Mouse (Mus musculus): Measurements from ENCODE around the gene Zcchc17. TPM values are rescaled to one million over a fixed set of nuclear protein-coding genes. Genes with fewer than 3 reads are reported as not detected.

The Zcchc17 gene
- polyA plus RNA-seq, 1 experiment from 2014 or later = 79.6 TPM

DNA sequence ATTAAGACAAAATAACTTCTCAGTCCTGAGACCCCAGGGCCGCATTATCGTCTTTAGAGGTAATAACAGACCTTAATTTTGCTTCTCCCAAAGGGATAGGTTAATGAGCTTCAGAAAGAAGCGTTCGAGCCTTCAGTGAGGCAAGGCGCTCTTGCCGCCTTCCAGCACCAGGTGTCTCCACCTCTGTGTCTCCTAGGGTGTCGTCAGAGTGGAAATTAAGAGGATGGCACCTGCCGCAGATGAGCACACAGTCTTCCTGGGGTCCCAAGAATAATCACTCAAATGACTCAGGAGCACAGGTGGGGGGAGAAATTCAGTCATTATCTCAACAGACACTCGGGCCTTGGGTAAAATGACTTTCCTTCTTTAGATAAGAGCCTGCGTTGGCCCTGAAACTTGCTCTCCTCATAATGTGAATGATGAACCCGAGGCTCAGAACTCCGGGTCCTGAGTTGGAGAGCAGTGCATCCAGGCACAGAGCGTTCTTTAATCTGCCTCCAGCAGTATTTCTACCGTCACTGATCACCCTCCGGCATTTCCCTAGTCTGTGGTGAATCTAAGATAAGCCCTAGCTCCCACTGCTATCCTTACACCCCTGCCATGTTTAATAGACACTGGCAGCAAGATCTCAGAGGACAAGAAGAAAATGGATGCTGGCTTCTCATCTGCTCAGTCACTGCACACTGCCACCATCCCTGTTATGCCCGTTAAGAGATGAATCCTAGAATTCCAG is 8.9 kb downstream of the Zcchc17 start:
- Histone ChIP-seq H3K27ac (no peak overlapping the region), H3K27me3 (no peaks in the 10 kb centered on the region), H3K9me3 (no peaks in the 10 kb centered on the region), H3K4me3 (no peak overlapping the region), H3K4me1 (no peaks in the 10 kb centered on the region), H3K4me2 (replicated peaks) (no peak overlapping the region), H3K36me3 (peaks cover 61% of the 10 kb centered on the region), H3K9ac (no peak overlapping the region)
- 89% methylated on average over 16 of the region's 16 CpGs for WGBS
- ATAC-seq (ENCODE audit: insufficient number of reproducible peaks, insufficient read depth, low FRiP score, low TSS enrichment) = no peak

DNA sequence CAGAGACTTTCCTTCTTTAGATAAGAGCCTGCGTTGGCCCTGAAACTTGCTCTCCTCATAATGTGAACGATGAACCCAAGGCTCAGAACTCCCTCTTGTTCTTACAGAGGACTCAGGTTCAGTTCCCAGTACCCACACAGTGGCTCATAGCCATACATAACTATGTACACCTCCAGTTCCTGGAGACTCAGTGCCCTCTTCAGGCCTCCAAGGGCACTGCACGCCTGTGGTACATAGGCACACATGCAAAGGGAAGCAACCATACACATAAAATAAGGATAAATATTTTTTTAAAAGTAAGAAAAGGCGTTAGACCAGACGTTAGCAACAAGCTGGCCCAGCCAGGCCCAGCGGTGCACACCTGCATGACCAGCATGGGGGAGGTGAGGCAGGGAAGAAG is 10.1 kb downstream of the Zcchc17 start:
- no peak overlapping the region for H3K4me2 ChIP-seq (replicated peaks)
- no peaks in the 10 kb centered on the region for H3K4me1 ChIP-seq
- H3K27ac ChIP-seq = no peak overlapping the region
- ATAC-seq (ENCODE audit: insufficient number of reproducible peaks, insufficient read depth, low FRiP score, low TSS enrichment) = no peak
- no peak overlapping the region for H3K9ac ChIP-seq
- no peaks in the 10 kb centered on the region for H3K9me3 ChIP-seq
- H3K4me3 ChIP-seq = no peak overlapping the region
- H3K27me3 ChIP-seq = no peaks in the 10 kb centered on the region
- peaks cover 57% of the 10 kb centered on the region for H3K36me3 ChIP-seq
- WGBS = 96% methylated on average over 6 of the region's 6 CpGs

DNA sequence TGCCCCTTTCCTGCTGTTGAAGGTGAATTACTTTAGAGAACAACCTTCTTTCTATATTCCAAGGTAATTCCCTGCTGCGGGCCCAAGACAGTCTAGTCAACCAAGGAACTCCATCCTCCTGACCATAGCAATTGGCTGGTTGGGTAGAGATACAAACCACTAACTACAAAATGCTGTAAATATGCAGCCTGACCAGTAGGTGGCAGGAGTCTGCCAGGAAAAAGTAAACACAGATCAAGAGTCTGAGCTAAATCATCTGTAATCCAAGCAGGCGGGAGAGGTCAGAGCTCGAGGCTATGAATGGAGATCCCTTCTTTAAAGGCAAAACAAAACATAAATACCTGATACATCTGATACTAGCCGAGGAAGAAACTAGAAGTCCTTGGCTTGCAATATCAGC is 18.1 kb downstream of the Zcchc17 start:
- Histone ChIP-seq H3K9ac (no peak overlapping the region), H3K27me3 (no peaks in the 10 kb centered on the region), H3K9me3 (no peaks in the 10 kb centered on the region), H3K4me1 (no peaks in the 10 kb centered on the region), H3K4me3 (no peak overlapping the region), H3K4me2 (replicated peaks) (no peak overlapping the region), H3K27ac (no peak overlapping the region), H3K36me3 (peaks cover 26% of the 10 kb centered on the region)
- WGBS = 23% methylated on average over 4 of the region's 4 CpGs
- ATAC-seq (ENCODE audit: insufficient number of reproducible peaks, insufficient read depth, low FRiP score, low TSS enrichment) = no peak

DNA sequence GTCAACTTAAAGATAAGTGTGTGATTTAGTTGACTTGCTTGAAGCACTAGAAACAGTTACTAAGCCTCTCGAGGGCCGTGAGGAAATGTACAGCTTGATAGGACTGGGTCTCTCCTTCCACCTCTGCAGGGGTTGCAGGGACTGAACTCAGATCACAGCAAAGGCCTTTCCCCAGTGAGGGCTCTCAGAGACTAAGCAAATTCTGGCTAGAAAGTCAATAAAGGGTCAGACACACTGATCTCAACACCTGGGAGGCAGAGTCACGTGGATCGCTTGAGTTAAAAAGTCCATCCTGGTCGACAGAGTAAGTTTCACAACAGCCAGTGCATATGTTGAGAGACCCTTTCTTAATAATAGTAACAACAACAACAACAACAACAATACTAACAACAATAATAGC is 23.9 kb downstream of the Zcchc17 start:
- 86% methylated on average over 5 of the region's 5 CpGs for WGBS
- H3K36me3 ChIP-seq = peaks cover 34% of the 10 kb centered on the region
- no peak overlapping the region for H3K4me2 ChIP-seq (replicated peaks)
- ATAC-seq (ENCODE audit: insufficient number of reproducible peaks, insufficient read depth, low FRiP score, low TSS enrichment) = no peak
- no peak overlapping the region for H3K27ac ChIP-seq
- H3K9ac ChIP-seq = no peak overlapping the region
- no peaks in the 10 kb centered on the region for H3K4me1 ChIP-seq
- H3K27me3 ChIP-seq = no peaks in the 10 kb centered on the region
- no peak overlapping the region for H3K4me3 ChIP-seq
- H3K9me3 ChIP-seq = no peaks in the 10 kb centered on the region

DNA sequence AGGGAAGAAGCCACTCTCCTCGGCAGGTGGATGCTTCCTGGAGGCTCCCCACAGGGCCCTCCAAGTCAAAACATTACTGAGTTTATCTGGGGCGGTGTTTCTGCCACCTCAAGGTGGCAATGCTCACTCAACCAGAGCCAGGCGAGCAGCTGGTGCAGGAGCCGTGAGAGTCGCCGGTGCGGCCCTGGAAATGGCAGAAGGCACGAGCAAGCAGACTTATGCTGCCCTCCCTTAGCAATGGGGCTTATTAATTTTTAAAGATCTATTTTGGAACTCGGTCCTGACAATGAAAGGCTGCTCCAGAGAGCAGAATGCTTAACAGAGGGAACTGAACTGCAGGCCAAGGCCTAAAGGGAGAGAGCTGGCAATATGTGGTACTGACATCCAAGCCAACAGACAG is 32.4 kb downstream of the Zcchc17 start:
- peaks cover 47% of the 10 kb centered on the region for H3K36me3 ChIP-seq
- no peak overlapping the region for H3K4me2 ChIP-seq (replicated peaks)
- 89% methylated on average over 9 of the region's 9 CpGs for WGBS
- H3K4me1 ChIP-seq = no peaks in the 10 kb centered on the region
- no peak overlapping the region for H3K27ac ChIP-seq
- H3K9ac ChIP-seq = no peak overlapping the region
- H3K4me3 ChIP-seq = no peak overlapping the region
- no peak for ATAC-seq (ENCODE audit: insufficient number of reproducible peaks, insufficient read depth, low FRiP score, low TSS enrichment)
- no peaks in the 10 kb centered on the region for H3K9me3 ChIP-seq
- no peaks in the 10 kb centered on the region for H3K27me3 ChIP-seq

DNA sequence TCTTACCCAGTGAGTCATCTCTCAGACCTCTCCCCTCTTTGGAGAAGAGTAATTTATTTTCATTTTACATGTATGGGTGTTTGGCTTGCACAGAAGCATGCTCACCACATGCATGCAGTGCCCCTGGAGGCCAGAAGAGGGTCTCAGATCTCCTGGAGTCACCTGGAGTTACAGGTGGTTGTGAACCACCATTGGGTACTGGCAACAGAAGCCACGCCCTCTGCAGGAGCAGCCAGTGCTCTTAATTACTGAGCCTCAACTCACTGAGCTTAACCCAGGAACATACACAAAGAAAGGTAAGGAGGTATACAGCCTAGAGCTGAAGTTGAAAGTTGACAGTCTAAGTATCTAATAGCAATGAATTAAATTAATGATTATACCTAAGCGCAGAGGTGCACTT is 34.3 kb downstream of the Zcchc17 start:
- Histone ChIP-seq H3K36me3 (peaks cover 58% of the 10 kb centered on the region), H3K9ac (no peak overlapping the region), H3K9me3 (no peaks in the 10 kb centered on the region), H3K27me3 (no peaks in the 10 kb centered on the region), H3K4me1 (no peaks in the 10 kb centered on the region), H3K4me3 (no peak overlapping the region), H3K27ac (no peak overlapping the region), H3K4me2 (replicated peaks) (no peak overlapping the region)
- 92% methylated on average over 2 of the region's 2 CpGs for WGBS
- ATAC-seq (ENCODE audit: insufficient number of reproducible peaks, insufficient read depth, low FRiP score, low TSS enrichment) = no peak

DNA sequence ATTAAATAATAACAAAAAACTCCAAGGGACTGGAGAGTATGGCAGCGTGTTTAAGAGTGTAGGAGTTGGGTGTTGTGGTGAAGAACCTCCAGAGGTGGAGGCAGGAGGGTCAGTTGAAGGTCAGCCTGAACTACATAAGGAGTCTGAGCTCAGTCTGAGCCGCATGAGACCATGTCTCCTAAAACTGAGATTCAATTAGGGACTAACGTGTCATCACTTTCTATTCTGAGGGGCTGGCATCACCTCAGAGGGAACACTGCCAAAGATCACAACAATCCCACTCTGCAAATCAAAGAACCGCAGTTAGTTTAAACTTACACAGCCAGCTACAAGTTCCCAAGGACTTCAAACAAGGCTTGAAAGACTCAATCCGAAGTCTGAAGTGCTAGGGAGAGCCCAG is 36.1 kb downstream of the Zcchc17 start:
- H3K27ac ChIP-seq = no peak overlapping the region
- no peak overlapping the region for H3K4me3 ChIP-seq
- H3K9ac ChIP-seq = no peak overlapping the region
- 82% methylated on average over 5 of the region's 5 CpGs for WGBS
- H3K4me1 ChIP-seq = no peaks in the 10 kb centered on the region
- no peaks in the 10 kb centered on the region for H3K9me3 ChIP-seq
- peaks cover 56% of the 10 kb centered on the region for H3K36me3 ChIP-seq
- ATAC-seq (ENCODE audit: insufficient number of reproducible peaks, insufficient read depth, low FRiP score, low TSS enrichment) = no peak
- no peaks in the 10 kb centered on the region for H3K27me3 ChIP-seq
- H3K4me2 ChIP-seq (replicated peaks) = no peak overlapping the region

DNA sequence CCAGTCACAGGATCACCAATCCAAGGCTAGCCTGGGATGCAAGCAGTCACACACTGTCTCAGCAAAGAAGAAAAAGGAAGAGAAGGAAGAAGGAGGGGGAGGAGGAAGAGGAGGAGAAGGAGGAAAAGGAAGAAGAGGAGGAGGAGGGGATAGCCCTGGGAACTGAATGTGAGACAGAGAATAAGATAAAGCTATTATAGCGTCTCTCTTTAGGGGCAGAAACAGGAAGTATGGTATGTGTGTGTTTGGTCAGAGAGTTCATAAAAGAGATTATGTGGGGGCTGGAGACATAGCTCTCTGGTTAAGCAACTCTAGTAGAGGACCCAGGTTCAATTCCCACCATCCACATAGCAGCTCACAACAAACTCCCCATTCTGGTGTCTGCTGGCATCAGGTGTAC is 36.6 kb downstream of the Zcchc17 start:
- Histone ChIP-seq H3K27me3 (no peaks in the 10 kb centered on the region), H3K36me3 (peaks cover 57% of the 10 kb centered on the region), H3K9me3 (no peaks in the 10 kb centered on the region), H3K27ac (no peak overlapping the region), H3K4me2 (replicated peaks) (no peak overlapping the region), H3K4me3 (no peak overlapping the region), H3K9ac (no peak overlapping the region), H3K4me1 (no peaks in the 10 kb centered on the region)
- 75% methylated on average over 1 of the region's 1 CpGs for WGBS
- no peak for ATAC-seq (ENCODE audit: insufficient number of reproducible peaks, insufficient read depth, low FRiP score, low TSS enrichment)

DNA sequence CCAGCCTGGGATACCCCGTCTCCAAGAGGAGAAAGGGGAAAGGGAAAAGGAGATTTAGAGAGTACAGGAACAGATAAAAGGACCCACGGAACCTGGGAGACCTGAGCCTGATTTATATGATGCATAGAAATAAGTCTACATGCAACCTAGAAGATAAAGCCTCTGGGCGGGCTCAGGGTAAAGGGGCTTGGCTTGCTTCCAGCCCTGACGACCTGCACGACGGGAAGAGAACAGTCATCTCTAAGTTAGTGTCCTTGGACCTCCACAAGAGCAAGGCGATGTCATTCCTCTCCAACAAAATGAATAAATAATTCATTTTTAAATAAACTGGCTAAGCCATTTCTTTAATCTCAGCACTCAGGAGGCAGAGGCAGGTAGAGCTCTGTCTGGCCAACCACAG is 37.2 kb downstream of the Zcchc17 start:
- WGBS = 86% methylated on average over 7 of the region's 7 CpGs
- H3K27me3 ChIP-seq = no peaks in the 10 kb centered on the region
- no peak overlapping the region for H3K4me2 ChIP-seq (replicated peaks)
- H3K4me1 ChIP-seq = no peaks in the 10 kb centered on the region
- peaks cover 57% of the 10 kb centered on the region for H3K36me3 ChIP-seq
- H3K9ac ChIP-seq = no peak overlapping the region
- no peak overlapping the region for H3K27ac ChIP-seq
- ATAC-seq (ENCODE audit: insufficient number of reproducible peaks, insufficient read depth, low FRiP score, low TSS enrichment) = no peak
- H3K9me3 ChIP-seq = no peaks in the 10 kb centered on the region
- no peak overlapping the region for H3K4me3 ChIP-seq

DNA sequence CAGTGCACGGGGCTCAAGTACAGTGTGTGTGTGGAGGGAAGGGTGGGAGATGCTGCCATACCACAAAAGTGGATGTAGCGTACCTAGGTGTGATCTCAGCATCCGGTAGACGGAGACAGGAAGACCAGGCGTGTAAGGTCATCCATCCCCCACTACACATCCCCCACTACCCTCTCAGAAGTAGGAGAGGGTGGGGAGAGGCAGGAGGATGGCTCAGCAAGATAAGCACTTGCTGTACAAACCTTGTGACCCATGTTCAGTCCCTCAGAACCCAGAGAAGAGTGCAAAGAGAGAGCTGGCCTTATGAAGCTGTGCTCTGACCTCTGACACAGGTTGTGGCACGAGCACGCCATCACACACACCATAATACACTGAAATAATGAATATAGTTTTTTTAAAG is 38.1 kb downstream of the Zcchc17 start:
- H3K9ac ChIP-seq = no peak overlapping the region
- no peak for ATAC-seq (ENCODE audit: insufficient number of reproducible peaks, insufficient read depth, low FRiP score, low TSS enrichment)
- no peaks in the 10 kb centered on the region for H3K9me3 ChIP-seq
- H3K4me1 ChIP-seq = no peaks in the 10 kb centered on the region
- H3K27me3 ChIP-seq = no peaks in the 10 kb centered on the region
- WGBS = 89% methylated on average over 7 of the region's 7 CpGs
- peaks cover 55% of the 10 kb centered on the region for H3K36me3 ChIP-seq
- H3K4me2 ChIP-seq (replicated peaks) = no peak overlapping the region
- no peak overlapping the region for H3K27ac ChIP-seq
- no peak overlapping the region for H3K4me3 ChIP-seq

DNA sequence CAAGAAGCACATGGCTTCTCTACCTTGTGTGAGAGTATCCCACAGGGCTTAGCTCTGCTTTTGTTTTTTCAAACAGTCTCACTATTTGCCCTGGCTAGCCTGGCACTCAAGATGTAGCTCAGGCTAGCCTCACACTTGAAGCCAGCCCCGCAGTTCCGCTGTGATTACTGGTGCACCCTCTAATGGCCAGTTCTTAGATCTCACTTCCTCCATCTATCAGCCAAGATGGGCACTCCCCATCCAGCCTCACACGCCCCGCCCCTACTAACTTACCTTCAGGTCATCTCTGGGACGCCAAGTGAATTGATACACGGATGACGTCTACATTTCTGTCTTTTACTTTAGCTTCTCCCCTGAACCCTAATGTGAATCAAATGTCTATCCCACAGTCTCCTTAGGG is 40.2 kb downstream of the Zcchc17 start:
- no peak overlapping the region for H3K4me3 ChIP-seq
- peaks cover 53% of the 10 kb centered on the region for H3K36me3 ChIP-seq
- H3K4me2 ChIP-seq (replicated peaks) = no peak overlapping the region
- no peaks in the 10 kb centered on the region for H3K9me3 ChIP-seq
- 79% methylated on average over 7 of the region's 7 CpGs for WGBS
- H3K4me1 ChIP-seq = no peaks in the 10 kb centered on the region
- no peak overlapping the region for H3K27ac ChIP-seq
- ATAC-seq (ENCODE audit: insufficient number of reproducible peaks, insufficient read depth, low FRiP score, low TSS enrichment) = no peak
- H3K27me3 ChIP-seq = no peaks in the 10 kb centered on the region
- no peak overlapping the region for H3K9ac ChIP-seq

DNA sequence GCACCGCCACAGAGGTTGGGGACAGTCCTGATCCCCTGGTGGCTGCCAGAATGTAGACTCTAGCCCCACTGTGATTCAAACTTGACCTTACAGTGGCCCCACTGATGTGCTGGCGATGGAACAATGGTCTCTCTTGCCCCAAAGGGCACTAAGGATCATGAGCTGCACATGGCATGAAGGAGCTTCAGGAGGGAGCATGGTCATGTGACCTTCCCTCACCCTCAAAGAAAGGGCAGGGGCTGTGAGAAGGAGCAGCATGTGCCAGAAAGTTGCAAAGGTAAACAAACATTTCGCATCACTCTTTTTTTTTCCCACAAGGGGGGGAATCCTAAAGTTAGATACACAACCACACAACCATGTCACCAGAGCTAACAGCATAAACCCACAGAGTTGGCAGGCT is 41.6 kb downstream of the Zcchc17 start:
- WGBS = 65% methylated on average over 3 of the region's 3 CpGs
- peaks cover 51% of the 10 kb centered on the region for H3K36me3 ChIP-seq
- H3K27me3 ChIP-seq = no peaks in the 10 kb centered on the region
- H3K4me3 ChIP-seq = no peak overlapping the region
- no peak overlapping the region for H3K27ac ChIP-seq
- no peak for ATAC-seq (ENCODE audit: insufficient number of reproducible peaks, insufficient read depth, low FRiP score, low TSS enrichment)
- no peaks in the 10 kb centered on the region for H3K4me1 ChIP-seq
- no peak overlapping the region for H3K4me2 ChIP-seq (replicated peaks)
- H3K9ac ChIP-seq = no peak overlapping the region
- H3K9me3 ChIP-seq = no peaks in the 10 kb centered on the region

DNA sequence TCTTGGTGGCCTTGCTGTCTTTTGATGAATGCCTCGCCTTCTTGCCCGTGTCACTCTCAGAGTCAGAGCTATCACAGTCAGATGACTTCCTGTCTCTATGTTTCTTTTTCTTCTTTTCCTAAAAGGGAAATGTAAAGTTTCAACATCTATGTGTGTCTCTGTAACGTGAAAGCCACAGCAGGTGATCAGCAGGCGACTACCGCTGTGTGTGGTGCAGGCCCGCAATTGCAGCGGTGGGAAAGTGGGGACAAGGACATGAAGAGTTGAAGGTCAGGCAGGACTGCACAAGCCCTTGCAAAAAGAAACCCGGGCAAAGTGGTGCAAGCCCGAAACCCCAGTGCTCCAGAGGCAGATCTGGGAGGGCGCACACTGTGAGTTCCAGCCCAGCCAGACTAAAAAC is 43.1 kb downstream of the Zcchc17 start:
- Histone ChIP-seq H3K4me1 (no peaks in the 10 kb centered on the region), H3K4me3 (no peak overlapping the region), H3K9me3 (no peaks in the 10 kb centered on the region), H3K9ac (no peak overlapping the region), H3K27ac (no peak overlapping the region), H3K36me3 (peaks cover 39% of the 10 kb centered on the region), H3K27me3 (no peaks in the 10 kb centered on the region), H3K4me2 (replicated peaks) (no peak overlapping the region)
- 83% methylated on average over 10 of the region's 10 CpGs for WGBS
- ATAC-seq (ENCODE audit: insufficient number of reproducible peaks, insufficient read depth, low FRiP score, low TSS enrichment) = no peak

Measured in embryonic facial prominence, embryonic 12.5 days (tissue).